Mouse (Mus musculus) limb, embryonic 10.5 days (tissue): ENCODE data around the gene Nkpd1. TPM values are rescaled to one million over a fixed set of nuclear protein-coding genes. Genes with fewer than 3 reads are reported as not detected.
A peak's percentile ranks its signal among the peaks of the same experiment; 100 is the strongest.

Source experiments
- DNase-seq: peaks from one replicate; pipeline ENCODE4 v3.0.0-alpha.2; 2017; ENCODE audit warnings: low spot score
- H3K27ac ChIP-seq: fragments of 300-500 bp; sonication (generic); 2 replicates; pipeline ENCODE4 v1.5.1; 2016; ENCODE audit warnings: mild to moderate bottlenecking
- H3K27me3 ChIP-seq: fragments of 300-500 bp; sonication (generic); 2 replicates; pipeline ENCODE4 v1.6.1; 2016; ENCODE audit warnings: low read depth, mild to moderate bottlenecking; ENCODE audit not compliant: poor library complexity, severe bottlenecking
- H3K36me3 ChIP-seq: fragments of 300-500 bp; sonication (generic); 2 replicates; pipeline ENCODE4 v1.6.1; 2016; ENCODE audit warnings: mild to moderate bottlenecking, moderate library complexity
- H3K4me1 ChIP-seq: fragments of 300-500 bp; sonication (generic); 2 replicates; pipeline ENCODE4 v1.6.1; 2016
- H3K4me3 ChIP-seq: fragments of 300-500 bp; sonication (generic); 2 replicates; pipeline ENCODE4 v1.5.1; 2016; ENCODE audit warnings: mild to moderate bottlenecking, moderate library complexity
- H3K9me3 ChIP-seq: fragments of 300-500 bp; sonication (generic); replicated peaks from 2 replicates; pipeline ENCODE4 v1.6.1; 2016; ENCODE audit warnings: mild to moderate bottlenecking
- WGBS: fragments of 180-500 bp; shearing (Covaris S2); methylation state at CpG from one replicate; pipeline ENCODE4 v1.1.7; 2016; 5-methylcytosine and 5-hydroxymethylcytosine counted together
- polyA plus RNA-seq: library from polyadenylated mRNA; unstranded; fragments of >200 nt; fragmentation: Nextera tagmentation; extraction: Ambion mirVana; gene quantifications from 2 replicates; pipeline ENCODE4 v1.2.1, GENCODE M21; 2016

The Nkpd1 gene
- 0.10 and 0.11 TPM in 2 replicates for polyA plus RNA-seq

- DNase-seq, result peak; percentile 51
- H3K27me3 ChIP-seq, result peaks cover 69% of the 10 kb centered on the region
- peaks cover 31% of the 10 kb centered on the region for H3K4me1 ChIP-seq
- H3K9me3 ChIP-seq, result no peaks in the 10 kb centered on the region
- WGBS, result 6% methylated on average over 29 of the region's 29 CpGs
- H3K27ac ChIP-seq, result 0 out of 2 replicates have a peak within 1 kb of the TSS, but pooled peaks have one; percentile 26
- H3K36me3 ChIP-seq, result no peaks in the 10 kb centered on the region
- H3K4me3 ChIP-seq, result peak within 1 kb of the TSS; percentile 42
Measured at GRCm38 (mm10) chr7:19517652-19518365, at the start of gene Nkpd1. TSS of gene Nkpd1 (plus strand) at chr7:19517838.

- H3K4me3 ChIP-seq, result no peak overlapping the region
- H3K4me1 ChIP-seq, result peaks cover 39% of the 10 kb centered on the region
- no peaks in the 10 kb centered on the region for H3K36me3 ChIP-seq
- no peaks in the 10 kb centered on the region for H3K9me3 ChIP-seq
- H3K27ac ChIP-seq, result no peak overlapping the region
- no peak for DNase-seq
- WGBS, result 69% methylated on average over 12 of the region's 12 CpGs
- H3K27me3 ChIP-seq, result peaks cover 77% of the 10 kb centered on the region
Measured at GRCm38 (mm10) chr7:19468279-19468678, 49.4 kb upstream of the Nkpd1 start.

- Histone ChIP-seq H3K4me3 (peak overlapping the region; percentile 5; the same call in 1 of the 2 replicates), H3K36me3 (0 out of 2 replicates have a peak, but pooled peaks cover 2% of the 10 kb centered on the region), H3K27me3 (peaks cover 87% of the 10 kb centered on the region), H3K27ac (0 out of 2 replicates have a peak overlapping the region, but pooled peaks have one; percentile 38), H3K9me3 (no peaks in the 10 kb centered on the region), H3K4me1 (peaks cover 39% of the 10 kb centered on the region)
- WGBS, result 18% methylated on average over 23 of the region's 23 CpGs
- DNase-seq, result no peak
Measured at GRCm38 (mm10) chr7:19469404-19469803, 48.2 kb upstream of the Nkpd1 start.

- no peaks in the 10 kb centered on the region for H3K9me3 ChIP-seq
- H3K27ac ChIP-seq, result no peak overlapping the region
- WGBS, result 17% methylated on average over 14 of the region's 14 CpGs
- peaks cover 96% of the 10 kb centered on the region for H3K27me3 ChIP-seq
- DNase-seq, result no peak
- 0 out of 2 replicates have a peak, but pooled peaks cover 2% of the 10 kb centered on the region for H3K36me3 ChIP-seq
- no peak overlapping the region for H3K4me3 ChIP-seq
- peaks cover 31% of the 10 kb centered on the region for H3K4me1 ChIP-seq
Measured at GRCm38 (mm10) chr7:19470308-19470707, 47.3 kb upstream of the Nkpd1 start.

GRCm38 (mm10) chr7:19472403-19472802 lies 45.2 kb upstream of the Nkpd1 start:
- H3K9me3 ChIP-seq, result no peaks in the 10 kb centered on the region
- no peak overlapping the region for H3K27ac ChIP-seq
- no peak for DNase-seq
- no peak overlapping the region for H3K4me3 ChIP-seq
- 0 out of 2 replicates have a peak, but pooled peaks cover 2% of the 10 kb centered on the region for H3K36me3 ChIP-seq
- WGBS, result 45% methylated on average over 4 of the region's 4 CpGs
- peaks cover 27% of the 10 kb centered on the region for H3K4me1 ChIP-seq
- peaks cover 97% of the 10 kb centered on the region for H3K27me3 ChIP-seq

GRCm38 (mm10) chr7:19473875-19474443 lies 43.7 kb upstream of the Nkpd1 start:
- peaks cover 32% of the 10 kb centered on the region for H3K4me1 ChIP-seq
- under 1% methylated on average over 89 of the region's 89 CpGs for WGBS
- peak; percentile 84 for DNase-seq
- H3K27me3 ChIP-seq, result peaks cover 91% of the 10 kb centered on the region
- peak overlapping the region; percentile 91 for H3K27ac ChIP-seq
- H3K4me3 ChIP-seq, result peak overlapping the region; percentile 68
- H3K9me3 ChIP-seq, result no peaks in the 10 kb centered on the region
- H3K36me3 ChIP-seq, result 0 out of 2 replicates have a peak, but pooled peaks cover 2% of the 10 kb centered on the region

- WGBS, result 84% methylated on average over 2 of the region's 2 CpGs
- Histone ChIP-seq H3K27ac (no peak overlapping the region), H3K4me3 (no peak overlapping the region), H3K36me3 (0 out of 2 replicates have a peak, but pooled peaks cover 2% of the 10 kb centered on the region), H3K27me3 (peaks cover 60% of the 10 kb centered on the region), H3K4me1 (peaks cover 21% of the 10 kb centered on the region), H3K9me3 (no peaks in the 10 kb centered on the region)
- no peak for DNase-seq
Measured at GRCm38 (mm10) chr7:19477084-19477483, 40.6 kb upstream of the Nkpd1 start.

- Histone ChIP-seq H3K9me3 (no peaks in the 10 kb centered on the region), H3K4me1 (peaks cover 19% of the 10 kb centered on the region), H3K4me3 (no peak overlapping the region), H3K36me3 (0 out of 2 replicates have a peak, but pooled peaks cover 2% of the 10 kb centered on the region), H3K27ac (no peak overlapping the region), H3K27me3 (peaks cover 53% of the 10 kb centered on the region)
- WGBS, result 24% methylated on average over 14 of the region's 14 CpGs
- DNase-seq, result no peak
Measured at GRCm38 (mm10) chr7:19477624-19478384, 39.8 kb upstream of the Nkpd1 start.

GRCm38 (mm10) chr7:19483281-19483680 lies 34.4 kb upstream of the Nkpd1 start:
- no peak for DNase-seq
- WGBS, result 85% methylated on average over 8 of the region's 8 CpGs
- no peak overlapping the region for H3K4me3 ChIP-seq
- peaks cover under 1% of the 10 kb centered on the region; the same call in 1 of the 2 replicates for H3K4me1 ChIP-seq
- no peak overlapping the region for H3K27ac ChIP-seq
- H3K36me3 ChIP-seq, result no peaks in the 10 kb centered on the region
- peaks cover 18% of the 10 kb centered on the region for H3K27me3 ChIP-seq
- H3K9me3 ChIP-seq, result no peaks in the 10 kb centered on the region

- Histone ChIP-seq H3K36me3 (no peaks in the 10 kb centered on the region), H3K4me3 (no peak overlapping the region), H3K4me1 (peaks cover 6% of the 10 kb centered on the region), H3K27ac (no peak overlapping the region), H3K27me3 (peaks cover 39% of the 10 kb centered on the region), H3K9me3 (no peaks in the 10 kb centered on the region)
- 94% methylated on average over 1 of the region's 1 CpGs for WGBS
- DNase-seq, result no peak
Measured at GRCm38 (mm10) chr7:19485488-19485887, 32.1 kb upstream of the Nkpd1 start.

GRCm38 (mm10) chr7:19486549-19486948 lies 31.1 kb upstream of the Nkpd1 start:
- no peak overlapping the region for H3K27ac ChIP-seq
- H3K4me1 ChIP-seq, result peaks cover 9% of the 10 kb centered on the region
- H3K36me3 ChIP-seq, result no peaks in the 10 kb centered on the region
- no peaks in the 10 kb centered on the region for H3K9me3 ChIP-seq
- peaks cover 49% of the 10 kb centered on the region for H3K27me3 ChIP-seq
- no peak overlapping the region for H3K4me3 ChIP-seq
- DNase-seq, result no peak
- WGBS, result 88% methylated on average over 7 of the region's 7 CpGs

- H3K4me3 ChIP-seq, result peak overlapping the region; percentile 44
- no peaks in the 10 kb centered on the region for H3K9me3 ChIP-seq
- no peaks in the 10 kb centered on the region for H3K36me3 ChIP-seq
- H3K27me3 ChIP-seq, result peaks cover 67% of the 10 kb centered on the region
- WGBS, result 7% methylated on average over 31 of the region's 31 CpGs
- H3K27ac ChIP-seq, result no peak overlapping the region
- H3K4me1 ChIP-seq, result peaks cover 15% of the 10 kb centered on the region
- DNase-seq, result peak; percentile 54
Measured at GRCm38 (mm10) chr7:19489525-19489924, 28.1 kb upstream of the Nkpd1 start.
